Mouse (Mus musculus) hindbrain, embryonic 10.5 days (tissue): ENCODE results near the gene Cacnb2. TPM values are rescaled to one million over a fixed set of nuclear protein-coding genes. Genes with fewer than 3 reads are reported as not detected.

ENCODE experiments used
- DNase-seq: peaks from one replicate; pipeline ENCODE4 v3.0.0-alpha.2; 2017; ENCODE audit warnings: low spot score
- H3K27ac ChIP-seq: fragments of 300-500 bp; sonication (generic); 2 replicates; pipeline ENCODE4 v1.5.1; 2016; ENCODE audit warnings: mild to moderate bottlenecking, moderate library complexity
- H3K27me3 ChIP-seq: fragments of 300-500 bp; sonication (generic); 2 replicates; pipeline ENCODE4 v1.6.1; 2016; ENCODE audit warnings: mild to moderate bottlenecking; ENCODE audit not compliant: poor library complexity, insufficient read depth, severe bottlenecking
- H3K36me3 ChIP-seq: fragments of 300-500 bp; sonication (generic); 2 replicates; pipeline ENCODE4 v1.6.1; 2016; ENCODE audit warnings: mild to moderate bottlenecking, moderate library complexity
- H3K4me1 ChIP-seq: fragments of 300-500 bp; sonication (generic); replicated peaks from 2 replicates; pipeline ENCODE4 v1.6.1; 2016; ENCODE audit warnings: mild to moderate bottlenecking
- H3K4me3 ChIP-seq: fragments of 300-500 bp; sonication (generic); 2 replicates; pipeline ENCODE4 v1.5.1; 2016; ENCODE audit warnings: mild to moderate bottlenecking, moderate library complexity
- H3K9me3 ChIP-seq: fragments of 300-500 bp; sonication (generic); 2 replicates; pipeline ENCODE4 v1.6.1; 2016; ENCODE audit warnings: mild to moderate bottlenecking, moderate library complexity
- whole genome bisulfite sequencing: fragments of 180-500 bp; shearing (Covaris S2); methylation state at CpG from one replicate; pipeline ENCODE4 v1.1.7; 2016; 5-methylcytosine and 5-hydroxymethylcytosine counted together
- polyA plus RNA-seq: library from polyadenylated mRNA; unstranded; fragments of >200 nt; fragmentation: Nextera tagmentation; extraction: Ambion mirVana; gene quantifications from 2 replicates; pipeline ENCODE4 v1.2.1, GENCODE M21; 2016

The Cacnb2 gene
- polyA plus RNA-seq, 1 experiment from 2014 or later: 2.6 TPM

GRCm38 (mm10) chr2:14620891-14621290, 18.0 kb downstream of the Cacnb2 start:
- Histone ChIP-seq H3K4me3 (no peak overlapping the region), H3K36me3 (no peaks in the 10 kb centered on the region), H3K4me1 (no peaks in the 10 kb centered on the region), H3K27ac (no peak overlapping the region), H3K27me3 (no peaks in the 10 kb centered on the region), H3K9me3 (no peaks in the 10 kb centered on the region)
- DNase-seq: no peak
- WGBS: 87% methylated on average over 4 of the region's 4 CpGs

GRCm38 (mm10) chr2:14623820-14624219, 20.9 kb downstream of the Cacnb2 start:
- Histone ChIP-seq H3K36me3 (no peaks in the 10 kb centered on the region), H3K4me3 (no peak overlapping the region), H3K27me3 (no peaks in the 10 kb centered on the region), H3K27ac (no peak overlapping the region), H3K9me3 (no peaks in the 10 kb centered on the region), H3K4me1 (no peaks in the 10 kb centered on the region)
- DNase-seq: no peak
- 92% methylated on average over 5 of the region's 5 CpGs for WGBS

GRCm38 (mm10) chr2:14629814-14630492, 27.1 kb downstream of the Cacnb2 start:
- no peak overlapping the region for H3K27ac ChIP-seq
- H3K36me3 ChIP-seq: no peaks in the 10 kb centered on the region
- DNase-seq: no peak
- WGBS: 89% methylated on average over 9 of the region's 9 CpGs
- H3K4me1 ChIP-seq: no peaks in the 10 kb centered on the region
- no peak overlapping the region for H3K4me3 ChIP-seq
- H3K9me3 ChIP-seq: no peaks in the 10 kb centered on the region
- H3K27me3 ChIP-seq: no peaks in the 10 kb centered on the region

GRCm38 (mm10) chr2:14631590-14631989, 28.7 kb downstream of the Cacnb2 start:
- Histone ChIP-seq H3K27me3 (no peaks in the 10 kb centered on the region), H3K27ac (no peak overlapping the region), H3K9me3 (no peaks in the 10 kb centered on the region), H3K4me3 (no peak overlapping the region), H3K36me3 (no peaks in the 10 kb centered on the region), H3K4me1 (no peaks in the 10 kb centered on the region)
- WGBS: 81% methylated on average over 1 of the region's 1 CpGs
- no peak for DNase-seq

- no peak overlapping the region for H3K27ac ChIP-seq
- H3K36me3 ChIP-seq: no peaks in the 10 kb centered on the region
- no peak for DNase-seq
- no peaks in the 10 kb centered on the region for H3K27me3 ChIP-seq
- no peaks in the 10 kb centered on the region for H3K4me1 ChIP-seq
- 91% methylated on average over 2 of the region's 2 CpGs for WGBS
- H3K9me3 ChIP-seq: no peaks in the 10 kb centered on the region
- no peak overlapping the region for H3K4me3 ChIP-seq
Observed at GRCm38 (mm10) chr2:14633202-14633601, 30.3 kb downstream of the Cacnb2 start.

- 88% methylated on average over 4 of the region's 4 CpGs for WGBS
Observed at GRCm38 (mm10) chr2:14639266-14639665, 36.4 kb downstream of the Cacnb2 start.

GRCm38 (mm10) chr2:14639877-14640276, 37.0 kb downstream of the Cacnb2 start:
- Histone ChIP-seq H3K27me3 (no peaks in the 10 kb centered on the region), H3K36me3 (no peaks in the 10 kb centered on the region), H3K9me3 (no peaks in the 10 kb centered on the region), H3K27ac (no peak overlapping the region), H3K4me3 (no peak overlapping the region), H3K4me1 (no peaks in the 10 kb centered on the region)
- WGBS: 90% methylated on average over 6 of the region's 6 CpGs
- DNase-seq: no peak

More at GRCm38 (mm10) chr2:14639266-14639665, 36.4 kb downstream of the Cacnb2 start:
- H3K36me3 ChIP-seq: no peaks in the 10 kb centered on the region
- H3K27me3 ChIP-seq: no peaks in the 10 kb centered on the region
- H3K9me3 ChIP-seq: no peaks in the 10 kb centered on the region
- no peaks in the 10 kb centered on the region for H3K4me1 ChIP-seq
- H3K27ac ChIP-seq: no peak overlapping the region
- no peak for DNase-seq
- H3K4me3 ChIP-seq: no peak overlapping the region

- DNase-seq: no peak
- H3K4me3 ChIP-seq: no peak overlapping the region
- 88% methylated on average over 2 of the region's 2 CpGs for WGBS
- no peaks in the 10 kb centered on the region for H3K36me3 ChIP-seq
- H3K27me3 ChIP-seq: no peaks in the 10 kb centered on the region
- H3K9me3 ChIP-seq: no peaks in the 10 kb centered on the region
- H3K27ac ChIP-seq: no peak overlapping the region
- H3K4me1 ChIP-seq: no peaks in the 10 kb centered on the region
Observed at GRCm38 (mm10) chr2:14641040-14641439, 38.2 kb downstream of the Cacnb2 start.

GRCm38 (mm10) chr2:14651268-14651667, 48.4 kb downstream of the Cacnb2 start:
- peaks cover 7% of the 10 kb centered on the region for H3K4me1 ChIP-seq
- no peaks in the 10 kb centered on the region for H3K27me3 ChIP-seq
- 86% methylated on average over 2 of the region's 2 CpGs for WGBS
- no peak overlapping the region for H3K27ac ChIP-seq
- no peaks in the 10 kb centered on the region for H3K9me3 ChIP-seq
- no peak for DNase-seq
- no peak overlapping the region for H3K4me3 ChIP-seq
- no peaks in the 10 kb centered on the region for H3K36me3 ChIP-seq

GRCm38 (mm10) chr2:14656673-14657072, 53.8 kb downstream of the Cacnb2 start:
- DNase-seq: no peak
- no peaks in the 10 kb centered on the region for H3K9me3 ChIP-seq
- no peak overlapping the region for H3K27ac ChIP-seq
- H3K4me3 ChIP-seq: no peak overlapping the region
- no peaks in the 10 kb centered on the region for H3K27me3 ChIP-seq
- peaks cover 20% of the 10 kb centered on the region for H3K4me1 ChIP-seq
- H3K36me3 ChIP-seq: no peaks in the 10 kb centered on the region
- WGBS: 62% methylated on average over 4 of the region's 4 CpGs

GRCm38 (mm10) chr2:14657205-14657844, 54.4 kb downstream of the Cacnb2 start:
- peaks cover 20% of the 10 kb centered on the region for H3K4me1 ChIP-seq
- H3K9me3 ChIP-seq: no peaks in the 10 kb centered on the region
- no peak overlapping the region for H3K27ac ChIP-seq
- no peaks in the 10 kb centered on the region for H3K27me3 ChIP-seq
- no peak for DNase-seq
- H3K4me3 ChIP-seq: no peak overlapping the region
- WGBS: 63% methylated on average over 3 of the region's 3 CpGs
- H3K36me3 ChIP-seq: no peaks in the 10 kb centered on the region

- Histone ChIP-seq H3K4me3 (no peak overlapping the region), H3K27me3 (no peaks in the 10 kb centered on the region), H3K4me1 (peaks cover 8% of the 10 kb centered on the region; the same call in 1 of the 2 replicates), H3K36me3 (no peaks in the 10 kb centered on the region), H3K9me3 (no peaks in the 10 kb centered on the region), H3K27ac (no peak overlapping the region)
- DNase-seq: no peak
- WGBS: 26% methylated on average over 1 of the region's 1 CpGs
Observed at GRCm38 (mm10) chr2:14665213-14665612, 62.3 kb downstream of the Cacnb2 start.

- DNase-seq: no peak
- Histone ChIP-seq H3K9me3 (no peaks in the 10 kb centered on the region), H3K4me1 (no peaks in the 10 kb centered on the region), H3K27me3 (no peaks in the 10 kb centered on the region), H3K4me3 (no peak overlapping the region), H3K27ac (no peak overlapping the region), H3K36me3 (no peaks in the 10 kb centered on the region)
- WGBS: 95% methylated on average over 8 of the region's 8 CpGs
Observed at GRCm38 (mm10) chr2:14672117-14672516, 69.2 kb downstream of the Cacnb2 start.
